Mouse (Mus musculus): ENCODE measurements around the gene Gm20509. TPM values are rescaled to one million over a fixed set of nuclear protein-coding genes. Genes with fewer than 3 reads are reported as not detected.

Gene Gm20509
- total and polyA plus RNA-seq, 3 experiments = not detected

GRCm38 (mm10) chr9:73165631-73166030 is 63.4 kb downstream of the Gm20509 start:
- no peak overlapping the region for H3K4me2 ChIP-seq (ENCODE audit: insufficient read depth, low read depth, poor library complexity, severe bottlenecking)
- in situ Hi-C loops (cut with MboI; ENCODE audit: low pct_ligation_motif_present, low pct_unique_long_range_greater_than_20kb, low sequenced_read_pairs) (loop anchor here (25.0 kb wide), 1 partner anchor 822 kb away; no protein-coding TSS in a partner anchor), dilution Hi-C loops (cut with MboI; ENCODE audit: extremely low pct_ligation_motif_present, extremely low pct_unique_long_range_greater_than_20kb, low sequenced_read_pairs) (no loop called here)
- no peak for DNase-seq (ENCODE audit: extremely low read depth)
- TF ChIP-seq MAX (IDR thresholded peaks at IDR 0.05; ENCODE audit: low read length) = no peak
- no peak for TF ChIP-seq HCFC1 (IDR thresholded peaks at IDR 0.05; ENCODE audit: low read depth, low read length)
- TF ChIP-seq MAZ (IDR thresholded peaks at IDR 0.05; ENCODE audit: low read depth, low read length) = no peak
- TF ChIP-seq TBP (conservative IDR thresholded peaks at IDR 0.05; ENCODE audit: low read depth, low read length) = no peak
- TF ChIP-seq MEF2A (IDR thresholded peaks at IDR 0.05; ENCODE audit: borderline replicate concordance, low read depth, low read length) = no peak
- no peak for TF ChIP-seq POLR2AphosphoS2 (IDR thresholded peaks at IDR 0.05; ENCODE audit: low read depth, low read length)
- TF ChIP-seq NELFE (IDR thresholded peaks at IDR 0.05; ENCODE audit: low read depth, low read length) = no peak
- TF ChIP-seq CHD1 (IDR thresholded peaks at IDR 0.05; ENCODE audit: low read depth, low read length) = no peak
- TF ChIP-seq UBTF (IDR thresholded peaks at IDR 0.05; ENCODE audit: low read depth, low read length) = no peak
- no peak for TF ChIP-seq POLR2A (IDR thresholded peaks at IDR 0.05; ENCODE audit: low read depth, low read length)
- TF ChIP-seq EP300 (IDR thresholded peaks at IDR 0.05; ENCODE audit: low read length) = no peak
- TF ChIP-seq BHLHE40 (IDR thresholded peaks at IDR 0.05; ENCODE audit: low read depth, low read length) = no peak
- TF ChIP-seq MYC (IDR thresholded peaks at IDR 0.05; ENCODE audit: low read depth, low read length) = no peak
- TF ChIP-seq ETS1 (conservative IDR thresholded peaks at IDR 0.05; ENCODE audit: low read depth, low read length) = no peak
- TF ChIP-seq MXI1 (IDR thresholded peaks at IDR 0.05; ENCODE audit: low read depth, low read length) = no peak
- no peak for TF ChIP-seq JUN (IDR thresholded peaks at IDR 0.05; ENCODE audit: insufficient read depth, low read depth, low read length)
- TF ChIP-seq GABPA (IDR thresholded peaks at IDR 0.05; ENCODE audit: insufficient replicate concordance, low read depth, low read length) = no peak
- no peak for TF ChIP-seq ZC3H11A (IDR thresholded peaks at IDR 0.05; ENCODE audit: low read depth, low read length)
- TF ChIP-seq IRF4 (IDR thresholded peaks at IDR 0.05; ENCODE audit: low read depth, low read length) = no peak
- TF ChIP-seq KAT2A (IDR thresholded peaks at IDR 0.05; ENCODE audit: insufficient replicate concordance, low read length) = no peak
- H3K36me3 ChIP-seq (replicated peaks in 1 of 2; ENCODE audit: control insufficient read depth in 1 of 2, insufficient read depth in 1 of 2, low read length in 1 of 2) = no peaks in the 10 kb centered on the region
- H3K79me2 ChIP-seq (replicated peaks; ENCODE audit: control insufficient read depth, extremely low read depth, insufficient read depth, poor library complexity, severe bottlenecking) = no peaks in the 10 kb centered on the region
- no peak overlapping the region for H3K9ac ChIP-seq (ENCODE audit: insufficient read depth, low read depth)
- no peaks in the 10 kb centered on the region; a peak in 1 of 4 replicates for H3K4me1 ChIP-seq (ENCODE audit: control insufficient read depth in 1 of 2, insufficient read depth in 2 of 2)
- peaks cover 30% of the 10 kb centered on the region for H3K27me3 ChIP-seq (replicated peaks)
- peaks cover 7% of the 10 kb centered on the region for H3K9me3 ChIP-seq (replicated peaks; ENCODE audit: low read length)
- H3K4me3 ChIP-seq (replicated peaks in 1 of 3; ENCODE audit: low read depth in 2 of 3, low read length in 2 of 3, poor library complexity in 1 of 3) = no peak overlapping the region
- H3K27ac ChIP-seq (ENCODE audit: insufficient read depth, low read depth) = no peak overlapping the region

Other genes with a start within 250 kb of the Gm20509 start
- gene Pygo1, start 176.8 kb upstream of the Gm20509 start, total RNA-seq (2012; rRNA removed) = not detected in 2 replicates
- gene Pygo1, start 176.8 kb upstream of the Gm20509 start, total RNA-seq (2014; rRNA removed) = not detected in 2 replicates
- not detected in 2 replicates for gene Pygo1, start 176.8 kb upstream of the Gm20509 start, polyA plus RNA-seq (2012; ENCODE audit: insufficient read length, low read depth)
- gene Dyx1c1, start 143.7 kb upstream of the Gm20509 start, total RNA-seq (2012; rRNA removed) = 2.1 and 3.4 TPM in 2 replicates
- 6.2 and 6.8 TPM in 2 replicates for gene Dyx1c1, start 143.7 kb upstream of the Gm20509 start, total RNA-seq (2014; rRNA removed)
- 5.7 and 6.1 TPM in 2 replicates for gene Dyx1c1, start 143.7 kb upstream of the Gm20509 start, polyA plus RNA-seq (2012; ENCODE audit: insufficient read length, low read depth)
- not detected in 2 replicates for gene Gm44503, start 143.6 kb upstream of the Gm20509 start, total RNA-seq (2012; rRNA removed)
- not detected in 2 replicates for gene Gm44503, start 143.6 kb upstream of the Gm20509 start, total RNA-seq (2014; rRNA removed)
- not detected in 2 replicates for gene Gm44503, start 143.6 kb upstream of the Gm20509 start, polyA plus RNA-seq (2012; ENCODE audit: insufficient read length, low read depth)
- gene Ccpg1os, start 117.1 kb upstream of the Gm20509 start, total RNA-seq (2012; rRNA removed) = 4.0 and 7.3 TPM in 2 replicates
- gene Ccpg1os, start 117.1 kb upstream of the Gm20509 start, total RNA-seq (2014; rRNA removed) = 9.2 and 12.6 TPM in 2 replicates
- 4.0 and 5.2 TPM in 2 replicates for gene Ccpg1os, start 117.1 kb upstream of the Gm20509 start, polyA plus RNA-seq (2012; ENCODE audit: insufficient read length, low read depth)
- gene Ccpg1, start 117.0 kb upstream of the Gm20509 start, total RNA-seq (2012; rRNA removed) = 3.6 and 5.2 TPM in 2 replicates
- gene Ccpg1, start 117.0 kb upstream of the Gm20509 start, total RNA-seq (2014; rRNA removed) = 5.7 and 6.2 TPM in 2 replicates
- 15.4 and 18.3 TPM in 2 replicates for gene Ccpg1, start 117.0 kb upstream of the Gm20509 start, polyA plus RNA-seq (2012; ENCODE audit: insufficient read length, low read depth)
- gene Pigb, start 62.1 kb upstream of the Gm20509 start, total RNA-seq (2012; rRNA removed) = 5.7 and 6.7 TPM in 2 replicates
- 2.8 and 3.8 TPM in 2 replicates for gene Pigb, start 62.1 kb upstream of the Gm20509 start, total RNA-seq (2014; rRNA removed)
- 13.6 and 15.9 TPM in 2 replicates for gene Pigb, start 62.1 kb upstream of the Gm20509 start, polyA plus RNA-seq (2012; ENCODE audit: insufficient read length, low read depth)
- gene Rab27a, start 57.6 kb upstream of the Gm20509 start, total RNA-seq (2012; rRNA removed) = 14.8 and 15.1 TPM in 2 replicates
- 20.0 and 20.5 TPM in 2 replicates for gene Rab27a, start 57.6 kb upstream of the Gm20509 start, total RNA-seq (2014; rRNA removed)
- 24.7 and 25.6 TPM in 2 replicates for gene Rab27a, start 57.6 kb upstream of the Gm20509 start, polyA plus RNA-seq (2012; ENCODE audit: insufficient read length, low read depth)
- gene Khdc3, start 634 bp upstream of the Gm20509 start, total RNA-seq (2012; rRNA removed) = 0.17 and 0.21 TPM in 2 replicates
- 0.58 and 0.86 TPM in 2 replicates for gene Khdc3, start 634 bp upstream of the Gm20509 start, total RNA-seq (2014; rRNA removed)
- 0.70 and 0.84 TPM in 2 replicates for gene Khdc3, start 634 bp upstream of the Gm20509 start, polyA plus RNA-seq (2012; ENCODE audit: insufficient read length, low read depth)
- gene Rsl24d1, start 11.0 kb downstream of the Gm20509 start, total RNA-seq (2012; rRNA removed) = 108 and 154 TPM in 2 replicates
- 335 and 365 TPM in 2 replicates for gene Rsl24d1, start 11.0 kb downstream of the Gm20509 start, total RNA-seq (2014; rRNA removed)
- gene Rsl24d1, start 11.0 kb downstream of the Gm20509 start, polyA plus RNA-seq (2012; ENCODE audit: insufficient read length, low read depth) = 193 and 202 TPM in 2 replicates